Mouse (Mus musculus) neural tube, embryonic 12.5 days (tissue): ENCODE results near the gene Plekhg1. TPM values are rescaled to one million over a fixed set of nuclear protein-coding genes. Genes with fewer than 3 reads are reported as not detected.

Experiments used
- ATAC-seq: fragments of 200-750 bp; cut with Nextera tagmentation; 2 replicates; pipeline ENCODE4 v1.8.0; 2017; ENCODE audit warnings: low read depth, mild to moderate bottlenecking, moderate TSS enrichment, moderate library complexity; ENCODE audit not compliant: low FRiP score
- H3K27ac ChIP-seq: fragments of 300-500 bp; sonication (generic); 2 replicates; pipeline ENCODE4 v1.5.1; 2016
- H3K27me3 ChIP-seq: fragments of 300-500 bp; sonication (generic); replicated peaks from 2 replicates; pipeline ENCODE4 v1.6.1; 2016; ENCODE audit warnings: mild to moderate bottlenecking
- H3K36me3 ChIP-seq: fragments of 300-500 bp; sonication (generic); 2 replicates; pipeline ENCODE4 v1.6.1; 2016; ENCODE audit warnings: mild to moderate bottlenecking
- H3K4me1 ChIP-seq: fragments of 300-500 bp; sonication (generic); 2 replicates; pipeline ENCODE4 v1.6.1; 2016
- H3K4me2 ChIP-seq: fragments of 300-500 bp; sonication (generic); replicated peaks from 2 replicates; pipeline ENCODE4 v1.6.1; 2016; ENCODE audit warnings: mild to moderate bottlenecking
- H3K4me3 ChIP-seq: fragments of 300-500 bp; sonication (generic); 2 replicates; pipeline ENCODE4 v1.5.1; 2016
- H3K9ac ChIP-seq: fragments of 300-500 bp; sonication (generic); 2 replicates; pipeline ENCODE4 v1.6.1; 2016; ENCODE audit warnings: mild to moderate bottlenecking
- H3K9me3 ChIP-seq: fragments of 300-500 bp; sonication (generic); 2 replicates; pipeline ENCODE4 v1.6.1; 2016; ENCODE audit warnings: mild to moderate bottlenecking
- WGBS: fragments of 180-500 bp; shearing (Covaris S2); methylation state at CpG from one replicate; pipeline ENCODE4 v1.1.7; 2016; 5-methylcytosine and 5-hydroxymethylcytosine counted together
- polyA plus RNA-seq: library from polyadenylated mRNA; unstranded; fragments of >200 nt; fragmentation: Nextera tagmentation; extraction: Ambion mirVana; gene quantifications from 2 replicates; pipeline ENCODE4 v1.2.1, GENCODE M21; 2016

Gene Plekhg1
- polyA plus RNA-seq, 1 experiment from 2014 or later: 12.8 TPM

DNA sequence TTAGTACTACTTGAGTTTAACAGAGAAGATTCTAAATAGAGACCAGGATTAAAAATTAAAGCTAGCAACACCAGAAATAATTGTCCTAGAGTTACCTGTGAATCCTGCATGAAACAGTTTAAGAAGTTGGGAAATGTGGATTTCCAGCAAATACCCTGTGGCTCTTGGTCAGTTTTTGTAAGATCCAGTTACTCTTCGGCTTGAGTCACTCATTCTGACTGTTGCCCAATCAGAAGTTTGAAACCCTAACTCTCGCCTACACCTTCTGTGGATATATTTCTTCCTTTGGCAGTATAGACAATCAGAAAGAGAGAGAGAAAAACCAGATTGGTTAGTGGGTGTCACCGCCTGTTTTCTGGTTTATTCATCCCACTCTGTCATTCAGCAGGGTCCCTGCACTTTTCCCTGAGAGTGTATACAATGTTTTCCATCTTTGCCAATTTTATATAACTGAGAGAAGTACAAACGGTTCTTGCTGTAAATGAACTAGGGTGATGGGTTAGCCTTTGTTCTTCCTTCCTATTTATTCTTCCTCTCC lies 187.9 kb downstream of the Plekhg1 start:
- no peak overlapping the region for H3K27ac ChIP-seq
- H3K4me3 ChIP-seq: no peak overlapping the region
- no peak for ATAC-seq
- no peaks in the 10 kb centered on the region for H3K27me3 ChIP-seq
- H3K36me3 ChIP-seq: no peaks in the 10 kb centered on the region
- WGBS: 81% methylated on average over 4 of the region's 4 CpGs
- no peaks in the 10 kb centered on the region for H3K9me3 ChIP-seq
- no peaks in the 10 kb centered on the region for H3K4me1 ChIP-seq
- no peak overlapping the region for H3K4me2 ChIP-seq
- no peak overlapping the region for H3K9ac ChIP-seq

DNA sequence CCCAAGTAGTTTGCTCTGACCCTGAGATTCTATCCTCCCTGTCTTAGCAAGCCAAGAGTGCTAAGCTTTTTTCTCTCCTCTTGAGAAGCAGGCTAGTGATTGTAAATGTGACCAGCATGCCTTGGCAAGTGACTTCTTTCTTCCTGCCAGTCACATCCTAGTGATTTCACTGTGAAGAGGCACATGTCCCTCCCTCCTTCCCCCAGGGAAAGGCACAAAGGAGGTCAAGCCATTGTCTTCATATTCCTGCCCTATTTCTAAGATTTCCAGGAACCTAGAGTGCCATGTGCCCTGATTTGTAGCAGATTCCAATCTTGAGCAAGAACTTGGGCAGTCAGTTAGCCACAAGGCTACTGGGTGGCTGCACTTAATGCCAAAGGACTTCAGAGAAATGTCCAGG lies 191.7 kb downstream of the Plekhg1 start:
- Histone ChIP-seq H3K9ac (no peak overlapping the region), H3K27me3 (no peaks in the 10 kb centered on the region), H3K9me3 (no peaks in the 10 kb centered on the region), H3K36me3 (no peaks in the 10 kb centered on the region), H3K4me2 (no peak overlapping the region), H3K4me3 (no peak overlapping the region), H3K4me1 (no peaks in the 10 kb centered on the region), H3K27ac (no peak overlapping the region)
- no peak for ATAC-seq

DNA sequence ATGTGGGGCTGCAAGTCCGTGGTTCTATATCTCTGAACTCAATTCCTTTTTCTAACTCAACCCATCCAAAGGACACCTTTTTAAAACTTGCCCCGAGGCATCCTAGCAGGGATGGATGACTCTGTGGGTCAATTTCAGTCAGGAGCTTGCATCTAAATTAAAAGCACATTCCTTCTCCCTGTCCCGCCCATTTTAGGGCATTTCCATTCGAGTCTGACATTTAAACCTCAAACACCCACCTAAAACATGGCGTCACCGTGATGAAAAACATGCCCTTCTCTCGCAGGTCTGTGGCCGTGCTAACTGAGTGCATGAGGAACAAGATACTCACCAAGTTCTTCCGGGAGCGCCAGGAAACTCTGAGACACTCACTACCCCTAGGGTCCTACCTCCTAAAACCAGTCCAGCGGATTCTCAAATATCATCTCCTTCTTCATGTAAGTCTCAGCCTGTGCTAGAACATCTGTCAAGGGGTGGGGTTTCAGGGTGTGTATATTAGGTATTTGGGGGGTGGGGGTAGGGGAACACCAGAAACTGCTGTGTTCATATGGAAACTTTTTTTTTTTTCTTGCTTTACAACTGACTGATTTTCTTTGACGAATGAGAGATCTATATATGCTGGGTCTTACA lies 193.3 kb downstream of the Plekhg1 start:
- Histone ChIP-seq H3K4me2 (no peak overlapping the region), H3K4me3 (no peak overlapping the region), H3K27me3 (no peaks in the 10 kb centered on the region), H3K4me1 (no peaks in the 10 kb centered on the region), H3K27ac (no peak overlapping the region), H3K9ac (no peak overlapping the region), H3K9me3 (no peaks in the 10 kb centered on the region), H3K36me3 (no peaks in the 10 kb centered on the region)
- WGBS: 86% methylated on average over 12 of the region's 12 CpGs
- no peak for ATAC-seq

GRCm38 (mm10) chr10:3936864-3937263 lies 196.7 kb downstream of the Plekhg1 start:
- H3K9me3 ChIP-seq: no peaks in the 10 kb centered on the region
- H3K9ac ChIP-seq: no peak overlapping the region
- no peak overlapping the region for H3K4me3 ChIP-seq
- no peaks in the 10 kb centered on the region for H3K4me1 ChIP-seq
- peaks cover 10% of the 10 kb centered on the region for H3K36me3 ChIP-seq
- ATAC-seq: no peak
- no peak overlapping the region for H3K27ac ChIP-seq
- no peaks in the 10 kb centered on the region for H3K27me3 ChIP-seq
- H3K4me2 ChIP-seq: no peak overlapping the region

DNA sequence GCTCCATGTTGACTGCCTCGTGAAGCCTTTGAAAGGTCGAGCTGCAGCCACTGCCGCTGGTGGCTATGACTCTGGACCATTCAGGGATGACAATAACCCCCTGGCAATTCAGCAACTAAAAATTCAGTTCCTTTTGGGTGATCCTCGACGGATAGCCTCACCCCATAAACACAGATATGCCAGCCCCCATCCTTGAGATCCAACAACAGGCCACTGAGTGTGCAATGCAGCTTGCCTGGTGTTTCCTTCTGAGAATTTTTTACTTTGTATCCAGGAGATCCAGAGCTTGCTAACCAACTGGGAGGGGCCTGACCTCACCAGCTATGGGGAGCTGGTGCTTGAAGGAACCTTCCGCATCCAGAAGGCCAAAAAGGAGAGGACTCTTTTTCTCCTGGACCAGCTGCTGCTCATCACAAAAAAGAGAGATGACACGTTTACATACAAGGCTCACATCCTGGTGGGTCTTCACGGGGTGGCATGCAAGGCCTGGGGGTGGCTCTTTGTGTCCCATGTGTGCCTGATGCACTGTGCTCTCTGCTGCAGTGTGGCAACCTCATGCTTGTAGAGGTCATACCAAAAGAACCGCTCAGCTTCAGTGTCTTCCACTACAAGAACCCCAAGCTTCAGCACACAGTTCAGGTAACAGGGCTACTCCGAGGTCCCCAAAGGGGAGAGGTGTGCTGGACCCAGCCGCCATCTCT lies 199.9 kb downstream of the Plekhg1 start:
- 88% methylated on average over 11 of the region's 11 CpGs for WGBS
- no peak for ATAC-seq

GRCm38 (mm10) chr10:3940596-3940975 lies 200.4 kb downstream of the Plekhg1 start:
- Histone ChIP-seq H3K4me3 (no peak overlapping the region), H3K36me3 (peaks cover 10% of the 10 kb centered on the region), H3K27me3 (no peaks in the 10 kb centered on the region), H3K9me3 (no peaks in the 10 kb centered on the region), H3K4me1 (no peaks in the 10 kb centered on the region), H3K27ac (no peak overlapping the region), H3K4me2 (no peak overlapping the region), H3K9ac (no peak overlapping the region)
- no peak for ATAC-seq
- WGBS: 88% methylated on average over 6 of the region's 6 CpGs

More for the DNA sequence above, 199.9 kb downstream of the Plekhg1 start:
- Histone ChIP-seq H3K4me1 (no peaks in the 10 kb centered on the region), H3K27ac (no peak overlapping the region), H3K27me3 (no peaks in the 10 kb centered on the region), H3K36me3 (peaks cover 10% of the 10 kb centered on the region), H3K4me3 (no peak overlapping the region), H3K9ac (no peak overlapping the region), H3K4me2 (no peak overlapping the region), H3K9me3 (no peaks in the 10 kb centered on the region)

GRCm38 (mm10) chr10:3941054-3941757 lies 201.0 kb downstream of the Plekhg1 start:
- no peak overlapping the region for H3K27ac ChIP-seq
- H3K9me3 ChIP-seq: no peaks in the 10 kb centered on the region
- H3K4me1 ChIP-seq: no peaks in the 10 kb centered on the region
- peaks cover 10% of the 10 kb centered on the region for H3K36me3 ChIP-seq
- no peak overlapping the region for H3K4me2 ChIP-seq
- H3K9ac ChIP-seq: no peak overlapping the region
- no peak overlapping the region for H3K4me3 ChIP-seq
- H3K27me3 ChIP-seq: no peaks in the 10 kb centered on the region
- WGBS: 37% methylated on average over 11 of the region's 11 CpGs
- no peak; the same call in 1 of the 2 replicates for ATAC-seq

DNA sequence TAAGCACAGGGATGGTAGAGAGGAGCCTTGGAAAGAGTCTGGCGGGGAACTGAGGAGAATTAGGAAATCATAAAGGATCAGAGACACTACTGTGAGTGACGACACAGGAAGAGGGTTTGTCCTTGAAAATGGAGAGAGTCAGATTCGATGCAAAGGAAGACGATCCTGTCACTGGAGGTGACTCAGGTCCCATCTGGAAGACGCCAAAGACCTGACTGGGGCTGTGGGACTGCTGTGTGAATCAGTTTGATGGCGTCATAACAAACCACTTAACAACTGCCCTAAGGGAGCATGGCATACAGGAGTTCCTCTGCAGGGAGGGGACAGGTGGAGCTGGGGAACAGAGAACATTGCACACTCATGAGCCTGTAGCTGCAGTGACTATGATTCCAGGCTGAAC lies 202.1 kb downstream of the Plekhg1 start:
- no peak overlapping the region for H3K9ac ChIP-seq
- ATAC-seq: no peak
- H3K4me3 ChIP-seq: no peak overlapping the region
- H3K27ac ChIP-seq: no peak overlapping the region
- no peaks in the 10 kb centered on the region for H3K27me3 ChIP-seq
- H3K36me3 ChIP-seq: peaks cover 10% of the 10 kb centered on the region
- no peaks in the 10 kb centered on the region for H3K9me3 ChIP-seq
- H3K4me2 ChIP-seq: no peak overlapping the region
- 70% methylated on average over 6 of the region's 6 CpGs for WGBS
- no peaks in the 10 kb centered on the region for H3K4me1 ChIP-seq

- no peak overlapping the region for H3K9ac ChIP-seq
- no peaks in the 10 kb centered on the region for H3K27me3 ChIP-seq
- no peaks in the 10 kb centered on the region for H3K4me1 ChIP-seq
- H3K9me3 ChIP-seq: no peaks in the 10 kb centered on the region
- no peak overlapping the region for H3K4me2 ChIP-seq
- ATAC-seq: 0 out of 2 replicates have a peak, but pooled peaks have one; percentile 38
- no peak overlapping the region for H3K27ac ChIP-seq
- 35% methylated on average over 10 of the region's 10 CpGs for WGBS
- peaks cover 10% of the 10 kb centered on the region for H3K36me3 ChIP-seq
- no peak overlapping the region for H3K4me3 ChIP-seq
Measured at GRCm38 (mm10) chr10:3943492-3944395, 203.6 kb downstream of the Plekhg1 start.

DNA sequence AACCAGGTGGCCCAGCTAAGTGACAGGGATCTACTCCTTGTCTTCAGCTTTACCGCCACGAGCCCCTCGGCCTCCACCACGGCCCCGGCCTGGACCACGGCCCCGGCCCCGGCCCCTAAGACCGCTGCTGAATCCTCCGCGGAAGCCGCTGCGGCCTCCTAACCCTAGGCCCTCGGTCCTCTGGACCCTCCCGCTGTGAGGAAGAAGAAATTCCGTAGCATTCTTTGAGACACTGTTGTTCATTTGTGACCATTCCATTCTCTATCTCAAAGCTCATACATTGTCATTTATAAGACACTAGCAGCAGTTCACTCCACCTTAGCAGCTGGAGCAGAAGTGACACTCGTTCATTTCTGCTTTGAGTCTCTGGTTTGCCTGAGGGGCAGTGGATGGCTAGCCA lies 206.7 kb downstream of the Plekhg1 start:
- Histone ChIP-seq H3K27me3 (no peaks in the 10 kb centered on the region), H3K9ac (no peak overlapping the region), H3K36me3 (no peaks in the 10 kb centered on the region), H3K9me3 (no peaks in the 10 kb centered on the region), H3K4me3 (no peak overlapping the region), H3K27ac (no peak overlapping the region), H3K4me1 (no peaks in the 10 kb centered on the region), H3K4me2 (no peak overlapping the region)
- 92% methylated on average over 17 of the region's 17 CpGs for WGBS
- no peak for ATAC-seq

GRCm38 (mm10) chr10:3947346-3947745 lies 207.2 kb downstream of the Plekhg1 start:
- H3K27ac ChIP-seq: no peak overlapping the region
- H3K27me3 ChIP-seq: no peaks in the 10 kb centered on the region
- H3K9me3 ChIP-seq: no peaks in the 10 kb centered on the region
- H3K4me1 ChIP-seq: no peaks in the 10 kb centered on the region
- no peak overlapping the region for H3K4me3 ChIP-seq
- H3K4me2 ChIP-seq: no peak overlapping the region
- 94% methylated on average over 7 of the region's 7 CpGs for WGBS
- ATAC-seq: no peak
- no peak overlapping the region for H3K9ac ChIP-seq
- H3K36me3 ChIP-seq: 0 out of 2 replicates have a peak, but pooled peaks cover under 1% of the 10 kb centered on the region

- Histone ChIP-seq H3K4me2 (no peak overlapping the region), H3K4me1 (no peaks in the 10 kb centered on the region), H3K9me3 (no peaks in the 10 kb centered on the region), H3K9ac (no peak overlapping the region), H3K27ac (no peak overlapping the region), H3K27me3 (no peaks in the 10 kb centered on the region), H3K36me3 (peaks cover 3% of the 10 kb centered on the region; the same call in 1 of the 2 replicates), H3K4me3 (no peak overlapping the region)
- ATAC-seq: no peak
- 84% methylated on average over 6 of the region's 6 CpGs for WGBS
Measured at GRCm38 (mm10) chr10:3949306-3949705, 209.1 kb downstream of the Plekhg1 start.
